Mouse (Mus musculus): ENCODE results near the gene Gm2a.

- TF ChIP-seq CHD2 (IDR thresholded peaks at IDR 0.05; ENCODE audit: low read depth, low read length), result no peak
- no peak for TF ChIP-seq ZNF384 (IDR thresholded peaks at IDR 0.05; ENCODE audit: low read depth, low read length)
Measured at GRCm38 (mm10) chr11:55060802-55061201, 37.1 kb upstream of the Gm2a start.
